Mouse (Mus musculus): Measurements from ENCODE around the gene Mpp3. TPM values are rescaled to one million over a fixed set of nuclear protein-coding genes. Genes with fewer than 3 reads are reported as not detected.

Mpp3 gene
- 10 to 100 TPM; 26.4 to 33.6 TPM for total RNA-seq (2021)
- long read RNA-seq, experiment 1, transcript Mpp3-201 (19 exons, 2,848 nt) = major isoform, 8 of 28 reads
- long read RNA-seq, experiment 1, partial matches to known transcripts = 2 of 28 reads
- long read RNA-seq, experiment 1, other reads (novel, unspliced or antisense) = 16 of 28 reads
- long read RNA-seq, experiment 2, transcript Mpp3-201 (19 exons, 2,848 nt) = major isoform, 10 of 26 reads
- long read RNA-seq, experiment 2, partial matches to known transcripts = 8 of 26 reads
- long read RNA-seq, experiment 2, other reads (novel, unspliced or antisense) = 8 of 26 reads

- no peak for DNase-seq
- intact Hi-C loops (cut with DNase I) = no loop called here
Observed at GRCm38 (mm10) chr11:102028087-102028816, at the start of gene Mpp3. Mpp3 (minus strand) TSS chr11:102028461.

DNA sequence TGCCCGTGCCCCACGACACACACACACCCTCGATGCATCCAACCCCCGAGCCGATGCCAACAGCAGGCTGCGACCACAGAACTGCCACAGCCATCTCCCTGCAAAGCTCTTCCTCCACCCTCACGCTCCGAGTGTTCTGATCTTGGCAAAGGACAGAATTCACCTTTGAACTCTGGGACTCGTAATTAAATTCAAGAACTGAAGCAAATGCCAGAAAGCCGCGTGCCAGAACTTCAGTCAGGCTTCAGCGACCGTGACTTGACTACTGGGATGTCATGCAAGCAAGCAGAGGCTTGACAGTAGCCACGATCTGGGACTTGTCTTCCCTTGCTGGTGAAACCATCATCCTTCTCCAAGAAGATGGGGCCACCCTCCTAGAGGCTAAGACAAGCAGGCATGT lies 45.5 kb upstream of the Mpp3 start:
- intact Hi-C loops (cut with DNase I) = no loop called here
- DNase-seq = no peak

DNA sequence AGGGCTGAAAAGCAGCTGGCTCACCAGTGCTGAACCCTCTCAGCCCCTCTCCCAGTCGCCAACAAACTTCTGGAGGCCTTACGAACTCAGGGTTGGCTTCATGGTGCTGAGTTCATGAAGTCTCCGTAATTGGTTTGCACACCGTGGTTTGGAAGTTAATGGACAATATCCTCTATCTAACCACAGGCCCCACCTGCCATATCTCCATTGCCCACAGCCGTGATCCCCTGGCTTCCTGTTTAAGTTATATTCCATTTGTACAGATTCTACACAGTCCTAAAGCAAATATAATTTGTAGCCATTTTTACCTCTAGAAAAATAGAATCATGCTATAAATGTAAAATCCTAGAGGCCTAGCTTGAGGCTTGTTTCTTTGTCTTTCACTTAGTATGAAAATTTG lies 44.5 kb upstream of the Mpp3 start:
- DNase-seq = no peak

DNA sequence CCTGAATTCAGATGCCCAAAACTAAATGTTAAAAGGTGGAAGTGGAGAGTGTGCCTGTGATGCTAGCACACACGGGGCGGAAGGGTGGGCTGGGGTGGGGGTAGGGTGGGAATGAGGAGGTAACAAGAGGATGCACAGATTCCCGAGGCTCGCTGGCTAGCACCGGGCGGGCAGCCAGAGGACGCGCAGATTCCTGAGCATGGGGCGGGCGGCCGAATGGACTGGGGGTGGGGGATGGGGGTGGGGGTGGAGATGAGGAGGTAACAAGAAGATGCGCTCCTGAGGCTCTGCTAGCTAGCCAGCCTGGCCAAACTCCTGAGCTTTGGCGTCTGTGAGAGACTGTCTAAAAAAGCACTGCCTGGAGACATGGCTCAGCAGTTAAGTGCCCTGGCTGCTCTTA lies 42.2 kb upstream of the Mpp3 start:
- intact Hi-C loops (cut with DNase I) = no loop called here

More for the DNA sequence above, 44.5 kb upstream of the Mpp3 start:
- intact Hi-C loops (cut with DNase I) = no loop called here

DNA sequence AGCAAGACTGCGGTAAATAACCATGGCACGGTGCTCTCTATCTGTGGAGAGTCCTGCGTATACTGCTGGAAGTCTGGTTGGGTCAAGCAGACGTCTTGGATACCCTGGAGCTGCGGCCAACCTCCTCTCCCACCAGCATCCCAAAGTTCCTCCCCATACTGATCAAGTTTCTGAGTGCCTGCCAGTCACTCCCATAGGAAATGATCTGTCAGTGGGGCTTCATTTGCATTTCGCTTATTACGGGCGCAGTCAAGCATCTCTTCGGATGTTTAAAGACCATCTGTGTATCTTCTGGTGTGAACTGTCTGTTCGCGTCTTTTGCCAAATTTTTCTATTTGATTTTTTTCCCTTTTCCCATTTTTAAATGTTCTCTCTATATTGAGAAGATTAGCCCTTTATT lies 41.4 kb upstream of the Mpp3 start:
- intact Hi-C loops (cut with DNase I) = no loop called here
- DNase-seq = no peak

More for the DNA sequence above, 42.2 kb upstream of the Mpp3 start:
- no peak for DNase-seq

DNA sequence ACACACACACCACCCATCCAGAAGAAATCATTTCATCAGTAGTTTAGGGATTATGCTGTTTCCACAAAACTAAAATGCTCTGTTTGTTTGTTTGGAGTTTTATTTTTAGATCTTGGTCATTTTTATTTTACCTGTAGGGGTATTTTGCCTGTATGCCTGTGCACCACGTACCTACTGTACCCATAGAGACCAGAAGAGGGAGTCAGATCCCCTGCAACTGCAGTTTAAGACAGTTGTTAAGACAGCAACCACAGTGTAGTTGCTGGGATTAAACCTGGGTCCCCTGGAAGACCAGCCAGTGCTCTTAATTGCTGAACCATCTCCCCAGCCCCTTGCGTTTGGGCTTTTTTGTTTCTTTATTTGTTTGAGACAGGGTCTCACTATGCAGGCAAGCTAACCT lies 40.7 kb upstream of the Mpp3 start:
- intact Hi-C loops (cut with DNase I) = no loop called here
- DNase-seq = no peak

DNA sequence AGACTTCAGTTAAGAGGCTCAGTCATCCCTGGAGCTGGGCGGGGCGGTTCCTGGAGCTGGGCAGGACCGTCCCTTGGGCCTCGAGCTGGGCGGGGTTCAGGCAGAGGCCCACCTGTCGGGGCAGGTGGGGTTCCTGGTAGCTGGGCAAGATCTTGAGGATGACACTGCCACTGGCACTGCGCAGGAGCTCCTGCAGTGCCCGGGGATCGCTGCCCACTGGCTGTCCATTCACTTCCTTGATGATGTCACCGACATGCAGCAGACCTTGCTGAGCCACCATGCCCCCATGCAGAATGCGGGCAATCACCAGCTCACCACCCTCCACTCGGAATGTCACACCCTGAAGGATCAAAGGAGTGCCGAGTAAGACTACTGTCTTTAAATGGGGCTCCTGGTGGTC lies 34.8 kb upstream of the Mpp3 start:
- DNase-seq = no peak
- intact Hi-C loops (cut with DNase I) = no loop called here

- no peak for DNase-seq
- intact Hi-C loops (cut with DNase I) = loop anchor here (2.0 kb wide), 2 partner anchors 27 to 77 kb away; partner anchors contain the start of gene Mpp2
Observed at GRCm38 (mm10) chr11:102061941-102062473, 33.7 kb upstream of the Mpp3 start.

- DNase-seq = peak; percentile 70 to 71
- intact Hi-C loops (cut with DNase I) = loop anchor here (2.0 kb wide), 2 partner anchors 27 to 77 kb away; partner anchors contain the start of gene Mpp2
Observed at GRCm38 (mm10) chr11:102061236-102061940, 33.1 kb upstream of the Mpp3 start.

DNA sequence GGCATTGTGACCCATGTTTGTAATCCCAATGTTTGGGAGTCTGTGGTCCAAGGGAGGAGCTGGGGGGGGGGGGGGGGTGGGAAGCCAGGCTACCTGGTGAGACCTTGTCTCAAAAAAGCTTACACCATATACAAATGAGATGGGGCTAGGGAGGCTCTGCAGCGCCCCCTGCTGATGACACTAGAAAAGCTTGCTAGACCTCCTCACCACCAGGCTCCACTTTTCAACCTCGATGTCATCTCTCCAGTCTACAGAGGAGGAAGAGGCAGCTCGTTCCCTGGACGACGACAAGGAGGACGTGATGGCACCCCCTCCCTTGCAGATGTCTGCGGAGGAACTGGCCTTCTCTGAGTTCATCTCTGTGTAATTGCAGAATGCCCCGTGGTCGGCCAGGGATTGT lies 25.6 kb upstream of the Mpp3 start:
- DNase-seq = no peak
- intact Hi-C loops (cut with DNase I) = no loop called here

GRCm38 (mm10) chr11:102053183-102053582 lies 24.9 kb upstream of the Mpp3 start:
- intact Hi-C loops (cut with DNase I) = no loop called here
- no peak for DNase-seq

- DNase-seq = no peak
- intact Hi-C loops (cut with DNase I) = no loop called here
Observed at GRCm38 (mm10) chr11:102052697-102053096, 24.4 kb upstream of the Mpp3 start.

GRCm38 (mm10) chr11:102051954-102052353 lies 23.7 kb upstream of the Mpp3 start:
- intact Hi-C loops (cut with DNase I) = no loop called here

GRCm38 (mm10) chr11:102051541-102051940 lies 23.3 kb upstream of the Mpp3 start:
- intact Hi-C loops (cut with DNase I) = no loop called here
- DNase-seq = peak in 1 of 2 experiments; percentile 60

More at GRCm38 (mm10) chr11:102051954-102052353, 23.7 kb upstream of the Mpp3 start:
- DNase-seq = no peak

GRCm38 (mm10) chr11:102049875-102050482 lies 21.7 kb upstream of the Mpp3 start:
- no peak for DNase-seq
- intact Hi-C loops (cut with DNase I) = loop anchor here (5.0 kb wide), 1 partner anchor 133 kb away; no protein-coding TSS in a partner anchor

DNA sequence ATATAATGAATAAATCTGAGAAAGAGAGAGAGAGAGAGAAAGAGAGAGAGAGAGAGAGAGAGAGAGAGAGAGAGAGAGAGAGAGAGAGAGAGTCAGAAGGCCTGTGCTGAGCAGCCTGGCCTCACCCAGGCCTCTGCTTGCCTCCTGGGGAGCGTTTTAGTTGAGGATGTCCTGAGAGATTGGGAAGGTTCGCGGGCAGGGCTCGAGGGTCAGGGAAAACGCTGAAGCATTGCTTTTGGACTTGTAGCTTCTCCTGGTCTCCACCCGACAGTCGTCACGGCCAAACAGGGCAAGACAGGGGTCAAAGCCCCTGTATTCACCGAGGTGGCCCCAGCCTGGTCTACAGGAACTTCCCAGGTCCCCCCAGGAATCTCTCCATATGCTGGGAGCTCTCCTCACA lies 18.3 kb upstream of the Mpp3 start:
- DNase-seq = no peak
- intact Hi-C loops (cut with DNase I) = loop anchor here (5.0 kb wide), 1 partner anchor 129 kb away; no protein-coding TSS in a partner anchor

- no peak for DNase-seq
- intact Hi-C loops (cut with DNase I) = loop anchor here (5.0 kb wide), 1 partner anchor 127 kb away; no protein-coding TSS in a partner anchor
Observed at GRCm38 (mm10) chr11:102044691-102045212, 16.5 kb upstream of the Mpp3 start.

GRCm38 (mm10) chr11:102043381-102043780 lies 15.1 kb upstream of the Mpp3 start:
- intact Hi-C loops (cut with DNase I) = no loop called here
- no peak for DNase-seq

- intact Hi-C loops (cut with DNase I) = no loop called here
- no peak for DNase-seq
Observed at GRCm38 (mm10) chr11:102042971-102043370, 14.7 kb upstream of the Mpp3 start.

DNA sequence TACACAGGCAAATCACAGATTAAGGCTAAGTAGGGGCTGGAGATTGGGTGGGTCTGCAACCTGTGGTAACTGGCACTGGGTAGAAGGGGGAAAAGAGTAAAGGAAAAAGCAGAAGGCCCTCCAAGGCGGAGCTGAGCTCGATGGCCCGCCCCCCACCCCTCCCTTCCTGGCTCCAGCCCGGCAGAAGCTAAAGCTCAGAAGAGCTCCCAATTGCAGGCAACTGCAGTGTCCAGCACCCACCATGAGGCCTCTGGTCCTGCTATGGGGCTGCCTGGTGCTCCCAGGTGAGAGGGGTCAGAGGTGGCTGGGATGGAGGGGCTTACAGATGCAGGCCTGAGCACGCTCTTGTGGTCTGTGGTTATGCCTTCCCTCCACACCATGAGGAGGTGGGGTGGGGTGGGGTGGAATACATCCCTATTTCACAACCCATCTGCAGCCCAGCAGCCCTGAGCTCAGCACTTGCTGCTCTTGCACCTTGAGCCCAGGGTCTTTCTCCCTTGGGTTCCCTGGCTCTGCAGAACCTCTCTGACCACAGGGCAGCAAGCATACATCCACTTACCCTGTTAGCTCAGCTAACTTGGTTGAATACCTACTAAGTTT lies 13.2 kb upstream of the Mpp3 start, which contains the start of gene Cd300lg:
TSS of gene Cd300lg (plus strand) at position 160 of the 600 bp plus-strand sequence.
- intact Hi-C loops (cut with DNase I) = no loop called here
- DNase-seq = no peak

Data from gastrocnemius, postnatal 36 days (tissue).